Mouse (Mus musculus): ENCODE results near the gene Scrt2. TPM values are rescaled to one million over a fixed set of nuclear protein-coding genes. Genes with fewer than 3 reads are reported as not detected.

The Scrt2 gene
- total and polyA plus RNA-seq, 2 experiments from 2014 or later, result 2.2 to 10.8 TPM

- H3K27ac ChIP-seq (ENCODE audit: low read depth, low read length), result no peak overlapping the region
- 0 out of 2 replicates have a peak, but pooled peaks cover 3% of the 10 kb centered on the region for H3K4me1 ChIP-seq (ENCODE audit: insufficient read depth, low read length)
- ATAC-seq (ENCODE audit: low FRiP score) (no peak), DNase-seq (ENCODE audit: low spot score) (no peak)
- peaks cover 34% of the 10 kb centered on the region for H3K27me3 ChIP-seq (ENCODE audit: insufficient read depth, low read length)
- no peaks in the 10 kb centered on the region for H3K9me3 ChIP-seq (ENCODE audit: low read length)
- no peak for TF ChIP-seq CTCF (IDR thresholded peaks at IDR 0.05)
- 56% methylated on average over 1 of the region's 1 CpGs for WGBS
- no peak overlapping the region for H3K4me3 ChIP-seq (ENCODE audit: low read depth, low read length)
- no peak overlapping the region for H3K9ac ChIP-seq (replicated peaks; ENCODE audit: low read length, poor library complexity, severe bottlenecking)
- H3K36me3 ChIP-seq (ENCODE audit: insufficient read depth, low read length), result no peaks in the 10 kb centered on the region
- H3K4me2 ChIP-seq (ENCODE audit: low read depth, low read length, poor library complexity, severe bottlenecking), result peak overlapping the region; percentile 41
These were observed 60.2 kb downstream of the Scrt2 start for GRCm38 (mm10) chr2:152141491-152141890.

GRCm38 (mm10) chr2:152142046-152142445 is 60.7 kb downstream of the Scrt2 start:
- Histone ChIP-seq H3K27me3 (ENCODE audit: insufficient read depth, low read length) (peaks cover 34% of the 10 kb centered on the region), H3K4me1 (ENCODE audit: insufficient read depth, low read length) (0 out of 2 replicates have a peak, but pooled peaks cover 3% of the 10 kb centered on the region), H3K9me3 (ENCODE audit: low read length) (no peaks in the 10 kb centered on the region), H3K4me3 (ENCODE audit: low read depth, low read length) (peak overlapping the region; percentile 16; the same call in 1 of the 2 replicates), H3K9ac (replicated peaks; ENCODE audit: low read length, poor library complexity, severe bottlenecking) (no peak overlapping the region), H3K27ac (ENCODE audit: low read depth, low read length) (no peak overlapping the region), H3K4me2 (ENCODE audit: low read depth, low read length, poor library complexity, severe bottlenecking) (peak overlapping the region; percentile 41), H3K36me3 (ENCODE audit: insufficient read depth, low read length) (no peaks in the 10 kb centered on the region)
- 5% methylated on average over 13 of the region's 13 CpGs for WGBS
- peak; percentile 21 for DNase-seq (ENCODE audit: low spot score)
- TF ChIP-seq CTCF (IDR thresholded peaks at IDR 0.05), result no peak
- ATAC-seq (ENCODE audit: low FRiP score), result no peak

DNA sequence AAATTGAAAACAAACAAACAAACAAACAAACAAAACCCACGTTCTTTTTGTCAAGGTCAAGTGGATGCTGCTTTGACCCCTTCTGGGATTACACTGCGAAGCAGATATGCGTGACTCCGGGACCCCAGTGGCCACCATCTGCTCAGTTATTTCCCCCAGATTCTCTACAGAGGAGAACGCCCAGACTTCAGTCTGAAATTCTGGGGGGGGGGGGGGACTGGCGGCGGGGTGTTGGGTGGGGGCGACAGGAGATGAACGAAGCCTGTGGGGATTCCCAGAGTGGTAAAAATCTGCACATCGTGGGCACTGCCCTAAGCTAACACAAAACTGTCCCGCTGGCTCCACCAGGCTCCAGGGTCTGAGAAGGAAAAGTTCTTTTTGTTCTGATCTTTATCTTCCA is 61.2 kb downstream of the Scrt2 start:
- Histone ChIP-seq H3K9ac (replicated peaks; ENCODE audit: low read length, poor library complexity, severe bottlenecking) (no peak overlapping the region), H3K36me3 (ENCODE audit: insufficient read depth, low read length) (no peaks in the 10 kb centered on the region), H3K9me3 (ENCODE audit: low read length) (no peaks in the 10 kb centered on the region), H3K4me2 (ENCODE audit: low read depth, low read length, poor library complexity, severe bottlenecking) (no peak overlapping the region), H3K27me3 (ENCODE audit: insufficient read depth, low read length) (peaks cover 34% of the 10 kb centered on the region), H3K4me1 (ENCODE audit: insufficient read depth, low read length) (0 out of 2 replicates have a peak, but pooled peaks cover 3% of the 10 kb centered on the region), H3K27ac (ENCODE audit: low read depth, low read length) (no peak overlapping the region), H3K4me3 (ENCODE audit: low read depth, low read length) (no peak overlapping the region)
- TF ChIP-seq CTCF (IDR thresholded peaks at IDR 0.05), result no peak
- ATAC-seq (ENCODE audit: low FRiP score) (no peak), DNase-seq (ENCODE audit: low spot score) (no peak)
- 5% methylated on average over 11 of the region's 11 CpGs for WGBS

DNA sequence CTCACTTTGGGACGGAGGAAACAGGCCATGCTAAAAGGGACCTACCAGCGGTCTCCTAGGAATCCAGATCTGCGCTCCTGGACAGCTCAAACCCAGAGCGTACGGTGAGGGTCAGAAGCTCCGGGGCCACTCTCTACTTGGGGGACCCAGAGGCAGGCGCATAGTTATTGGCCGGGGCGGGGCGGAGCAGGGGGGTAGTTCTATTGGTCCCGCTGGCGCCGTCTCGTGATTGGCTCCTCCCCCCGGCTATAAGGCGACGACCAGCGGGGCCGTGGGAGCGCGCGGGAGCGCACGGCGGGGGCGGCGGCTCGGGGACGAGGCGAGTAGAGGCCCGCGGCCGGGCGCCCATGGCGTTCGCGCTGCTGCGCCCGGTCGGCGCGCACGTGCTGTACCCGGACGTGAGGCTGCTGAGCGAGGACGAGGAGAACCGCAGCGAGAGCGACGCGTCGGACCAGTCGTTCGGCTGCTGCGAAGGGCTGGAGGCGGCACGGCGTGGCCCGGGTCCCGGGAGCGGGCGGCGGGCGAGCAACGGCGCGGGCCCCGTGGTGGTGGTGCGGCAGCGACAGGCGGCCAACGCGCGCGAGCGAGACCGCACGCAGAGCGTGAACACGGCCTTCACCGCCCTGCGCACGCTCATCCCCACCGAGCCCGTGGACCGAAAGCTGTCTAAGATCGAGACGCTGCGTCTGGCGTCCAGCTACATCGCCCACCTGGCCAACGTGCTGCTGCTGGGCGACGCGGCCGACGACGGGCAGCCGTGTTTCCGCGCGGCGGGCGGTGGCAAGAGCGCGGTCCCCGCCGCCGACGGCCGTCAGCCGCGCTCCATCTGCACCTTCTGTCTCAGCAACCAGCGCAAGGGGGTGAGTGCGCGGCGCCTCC is 62.2 kb downstream of the Scrt2 start, which contains the start of gene Tcf15:
TSS of gene Tcf15 (plus strand) at position 283 of the 879 bp plus-strand sequence.
- under 1% methylated on average over 106 of the region's 118 CpGs for WGBS
- Histone ChIP-seq H3K4me1 (ENCODE audit: insufficient read depth, low read length) (0 out of 2 replicates have a peak, but pooled peaks cover 3% of the 10 kb centered on the region), H3K4me2 (ENCODE audit: low read depth, low read length, poor library complexity, severe bottlenecking) (peak within 1 kb of the TSS; percentile 48), H3K27me3 (ENCODE audit: insufficient read depth, low read length) (peaks cover 34% of the 10 kb centered on the region), H3K9ac (replicated peaks; ENCODE audit: low read length, poor library complexity, severe bottlenecking) (0 out of 2 replicates have a peak within 1 kb of the TSS, but pooled peaks have one; percentile 42), H3K36me3 (ENCODE audit: insufficient read depth, low read length) (no peaks in the 10 kb centered on the region), H3K4me3 (ENCODE audit: low read depth, low read length) (peak within 1 kb of the TSS; percentile 38), H3K9me3 (ENCODE audit: low read length) (no peaks in the 10 kb centered on the region), H3K27ac (ENCODE audit: low read depth, low read length) (no peak within 1 kb of the TSS)
- DNase-seq (ENCODE audit: low spot score) (peak; percentile 35), ATAC-seq (ENCODE audit: low FRiP score) (peak; percentile 58; the same call in 1 of the 2 replicates)
- no peak for TF ChIP-seq CTCF (IDR thresholded peaks at IDR 0.05)

- Histone ChIP-seq H3K4me2 (ENCODE audit: low read depth, low read length, poor library complexity, severe bottlenecking) (peak overlapping the region; percentile 48), H3K9me3 (ENCODE audit: low read length) (no peaks in the 10 kb centered on the region)
- TF ChIP-seq CTCF (IDR thresholded peaks at IDR 0.05), result no peak
These were observed 62.8 kb downstream of the Scrt2 start for GRCm38 (mm10) chr2:152144158-152144450.

DNA sequence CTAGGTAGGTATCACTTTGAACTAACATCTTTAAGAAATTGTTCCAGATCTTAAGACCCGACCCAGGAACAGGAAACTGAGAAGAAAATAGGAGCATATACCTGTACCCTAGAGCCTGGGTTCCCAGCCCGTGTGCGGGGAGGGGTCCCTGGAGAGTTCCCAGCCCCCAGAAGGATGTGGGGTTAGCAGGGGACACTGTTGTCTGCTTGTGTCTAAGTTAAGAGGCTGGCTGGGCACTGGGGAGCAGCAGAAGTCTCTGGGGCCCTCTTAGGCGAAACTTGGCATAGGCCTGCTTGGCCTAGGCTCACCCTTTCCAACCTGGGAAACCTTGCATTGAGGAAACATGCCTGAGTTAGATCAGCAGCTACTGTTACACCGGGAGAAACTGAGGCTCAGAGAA is 63.2 kb downstream of the Scrt2 start:
- H3K4me2 ChIP-seq (ENCODE audit: low read depth, low read length, poor library complexity, severe bottlenecking), result peak overlapping the region; percentile 48; the same call in 1 of the 2 replicates
- 0 out of 2 replicates have a peak, but pooled peaks cover 3% of the 10 kb centered on the region for H3K4me1 ChIP-seq (ENCODE audit: insufficient read depth, low read length)
- no peak overlapping the region for H3K27ac ChIP-seq (ENCODE audit: low read depth, low read length)
- H3K9me3 ChIP-seq (ENCODE audit: low read length), result no peaks in the 10 kb centered on the region
- H3K9ac ChIP-seq (replicated peaks; ENCODE audit: low read length, poor library complexity, severe bottlenecking), result no peak overlapping the region
- 78% methylated on average over 5 of the region's 5 CpGs for WGBS
- H3K4me3 ChIP-seq (ENCODE audit: low read depth, low read length), result peak overlapping the region; percentile 38; the same call in 1 of the 2 replicates
- no peak for TF ChIP-seq CTCF (IDR thresholded peaks at IDR 0.05)
- peaks cover 34% of the 10 kb centered on the region for H3K27me3 ChIP-seq (ENCODE audit: insufficient read depth, low read length)
- H3K36me3 ChIP-seq (ENCODE audit: insufficient read depth, low read length), result no peaks in the 10 kb centered on the region
- no peak for ATAC-seq (ENCODE audit: low FRiP score)
- DNase-seq (ENCODE audit: low spot score), result no peak

More at GRCm38 (mm10) chr2:152144158-152144450, 62.8 kb downstream of the Scrt2 start:
- ATAC-seq (ENCODE audit: low FRiP score) (no peak), DNase-seq (ENCODE audit: low spot score) (no peak)
- no peak overlapping the region for H3K27ac ChIP-seq (ENCODE audit: low read depth, low read length)
- H3K4me3 ChIP-seq (ENCODE audit: low read depth, low read length), result peak overlapping the region; percentile 38
- 25% methylated on average over 9 of the region's 9 CpGs for WGBS
- no peaks in the 10 kb centered on the region for H3K36me3 ChIP-seq (ENCODE audit: insufficient read depth, low read length)
- H3K4me1 ChIP-seq (ENCODE audit: insufficient read depth, low read length), result 0 out of 2 replicates have a peak, but pooled peaks cover 3% of the 10 kb centered on the region
- 0 out of 2 replicates have a peak overlapping the region, but pooled peaks have one; percentile 42 for H3K9ac ChIP-seq (replicated peaks; ENCODE audit: low read length, poor library complexity, severe bottlenecking)
- H3K27me3 ChIP-seq (ENCODE audit: insufficient read depth, low read length), result peaks cover 34% of the 10 kb centered on the region

Other genes starting within 250 kb of the Scrt2 start
- 0.33 TPM in 1 of 2 replicates, not detected in the other for gene Rspo4, start 238.6 kb upstream of the Scrt2 start, total RNA-seq (2014; rRNA removed)
- 0.44 and 0.55 TPM in 2 replicates for gene Rspo4, start 238.6 kb upstream of the Scrt2 start, polyA plus RNA-seq (2015; fragmentation: Nextera tagmentation; extraction: Ambion mirVana)
- gene Angpt4, start 170.3 kb upstream of the Scrt2 start, total RNA-seq (2014; rRNA removed), result 0.24 and 0.38 TPM in 2 replicates
- gene Angpt4, start 170.3 kb upstream of the Scrt2 start, polyA plus RNA-seq (2015; fragmentation: Nextera tagmentation; extraction: Ambion mirVana), result 0.09 and 0.25 TPM in 2 replicates
- 25.9 and 28.7 TPM in 2 replicates for gene Fam110a, start 101.3 kb upstream of the Scrt2 start, total RNA-seq (2014; rRNA removed)
- gene Fam110a, start 101.3 kb upstream of the Scrt2 start, polyA plus RNA-seq (2015; fragmentation: Nextera tagmentation; extraction: Ambion mirVana), result 36.1 and 43.5 TPM in 2 replicates
- gene Slc52a3, start 85.0 kb upstream of the Scrt2 start, total RNA-seq (2014; rRNA removed), result 2.6 and 3.5 TPM in 2 replicates
- gene Slc52a3, start 85.0 kb upstream of the Scrt2 start, polyA plus RNA-seq (2015; fragmentation: Nextera tagmentation; extraction: Ambion mirVana), result 2.2 and 2.6 TPM in 2 replicates
- gene Srxn1, start 24.0 kb downstream of the Scrt2 start, total RNA-seq (2014; rRNA removed), result 24.5 and 46.1 TPM in 2 replicates
- 24.8 and 29.5 TPM in 2 replicates for gene Srxn1, start 24.0 kb downstream of the Scrt2 start, polyA plus RNA-seq (2015; fragmentation: Nextera tagmentation; extraction: Ambion mirVana)
- 2.7 TPM in 1 of 2 replicates, not detected in the other for gene Tcf15, start 62.0 kb downstream of the Scrt2 start, total RNA-seq (2014; rRNA removed)
- gene Tcf15, start 62.0 kb downstream of the Scrt2 start, polyA plus RNA-seq (2015; fragmentation: Nextera tagmentation; extraction: Ambion mirVana), result 0.58 and 0.90 TPM in 2 replicates
- gene Csnk2a1, start 145.3 kb downstream of the Scrt2 start, total RNA-seq (2014; rRNA removed), result 156 and 161 TPM in 2 replicates
- gene Csnk2a1, start 145.3 kb downstream of the Scrt2 start, polyA plus RNA-seq (2015; fragmentation: Nextera tagmentation; extraction: Ambion mirVana), result 101 and 106 TPM in 2 replicates
- gene Tbc1d20, start 212.3 kb downstream of the Scrt2 start, total RNA-seq (2014; rRNA removed), result 53.5 and 57.1 TPM in 2 replicates
- gene Tbc1d20, start 212.3 kb downstream of the Scrt2 start, polyA plus RNA-seq (2015; fragmentation: Nextera tagmentation; extraction: Ambion mirVana), result 26.9 and 27.4 TPM in 2 replicates

Data from midbrain, postnatal 0 days (tissue).